Mouse (Mus musculus) C2C12 (cell line): ENCODE data around the gene Vps13d.

ENCODE experiments used
- CTCF ChIP-seq: IDR thresholded peaks from one replicate; pipeline ENCODE4 v1.5.1; 2011; ENCODE audit not compliant: control insufficient read depth, insufficient read depth, insufficient read length
- FOSL1 ChIP-seq: IDR thresholded peaks from one replicate; pipeline ENCODE4 v1.8.0; 2011; ENCODE audit warnings: mild to moderate bottlenecking, low read length; ENCODE audit not compliant: poor library complexity, insufficient read depth, severe bottlenecking
- MAX ChIP-seq: IDR thresholded peaks from one replicate; pipeline ENCODE4 v1.6.1; 2011; ENCODE audit warnings: mild to moderate bottlenecking, control low read depth
- USF1 ChIP-seq: IDR thresholded peaks from one replicate; pipeline ENCODE4 v1.6.1; 2011; ENCODE audit warnings: low read depth, mild to moderate bottlenecking, control low read depth, moderate library complexity

DNA sequence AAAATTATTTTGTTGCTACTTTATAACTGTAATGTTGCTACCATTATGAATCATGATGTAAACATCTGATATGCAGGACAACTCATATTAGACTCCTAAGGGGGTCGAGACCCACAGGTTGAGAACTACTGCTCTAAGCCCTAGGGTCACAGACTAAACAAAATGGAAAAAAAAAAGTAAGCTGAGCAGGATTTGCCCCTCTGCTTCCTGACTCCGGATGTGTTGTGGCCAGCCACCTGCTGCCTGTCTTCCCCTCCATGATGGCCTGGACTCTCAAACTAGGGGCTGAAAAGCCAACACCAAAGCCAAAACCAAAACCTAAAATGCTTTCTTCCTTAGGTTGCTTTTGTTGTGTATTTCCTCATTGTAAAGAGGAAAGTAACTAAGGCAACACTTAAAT, 16.3 kb upstream of the Vps13d start:
- TF ChIP-seq CTCF (no peak), USF1 (no peak), FOSL1 (no peak), MAX (no peak)
